Mouse (Mus musculus) olfactory bulb, adult 2 months (tissue): ENCODE measurements around the gene Tmem245.

ENCODE experiments used
- CTCF ChIP-seq: fragments of 200-500 bp; IDR thresholded peaks from 2 replicates; pipeline ENCODE4 v1.5.1; 2012; ENCODE audit warnings: low read depth, mild to moderate bottlenecking, low read length, moderate library complexity; ENCODE audit not compliant: insufficient read depth
- POLR2A ChIP-seq: fragments of 200-500 bp; IDR thresholded peaks from 2 replicates; pipeline ENCODE4 v1.6.1; 2012; ENCODE audit warnings: mild to moderate bottlenecking, low read depth, low read length, moderate library complexity; ENCODE audit not compliant: insufficient read depth

GRCm38 (mm10) chr4:56912382-56913001 lies 34.7 kb downstream of the Tmem245 start:
- no peak for TF ChIP-seq CTCF
- TF ChIP-seq POLR2A: no peak
